Mouse (Mus musculus): ENCODE results near the gene Cabp2. TPM values are rescaled to one million over a fixed set of nuclear protein-coding genes. Genes with fewer than 3 reads are reported as not detected.
"Not testable (repeated sequence)": the region's sequence is repeated elsewhere in the genome, so short reads cannot be mapped to it uniquely, and the experiment has no call there.

Cabp2 gene
- polyA plus RNA-seq, 1 experiment from 2014 or later = not detected

- ATAC-seq = no peak
- Histone ChIP-seq H3K9me3 (ENCODE audit: control insufficient read depth, low read length) (no peaks in the 10 kb centered on the region), H3K27me3 (replicated peaks; ENCODE audit: control insufficient read depth, insufficient read depth, low read length) (no peaks in the 10 kb centered on the region), H3K27ac (ENCODE audit: low read length) (no peak overlapping the region), H3K36me3 (ENCODE audit: control insufficient read depth, insufficient read depth) (peaks cover 16% of the 10 kb centered on the region), H3K9ac (replicated peaks; ENCODE audit: low read depth, low read length) (no peak overlapping the region), H3K4me3 (replicated peaks; ENCODE audit: low read length) (no peak overlapping the region), H3K4me2 (ENCODE audit: low read length) (no peak overlapping the region), H3K4me1 (replicated peaks; ENCODE audit: control insufficient read depth, insufficient read depth, low read length) (peaks cover 11% of the 10 kb centered on the region)
- WGBS = 93% methylated on average over 5 of the region's 5 CpGs
Measured at GRCm38 (mm10) chr19:4131075-4131474, 49.7 kb downstream of the Cabp2 start.

- no peak for ATAC-seq
- Histone ChIP-seq H3K9me3 (ENCODE audit: control insufficient read depth, low read length) (no peaks in the 10 kb centered on the region), H3K4me1 (replicated peaks; ENCODE audit: control insufficient read depth, insufficient read depth, low read length) (peaks cover 5% of the 10 kb centered on the region), H3K27ac (ENCODE audit: low read length) (no peak overlapping the region), H3K36me3 (ENCODE audit: control insufficient read depth, insufficient read depth) (peaks cover 16% of the 10 kb centered on the region), H3K4me3 (replicated peaks; ENCODE audit: low read length) (no peak overlapping the region), H3K9ac (replicated peaks; ENCODE audit: low read depth, low read length) (no peak overlapping the region), H3K27me3 (replicated peaks; ENCODE audit: control insufficient read depth, insufficient read depth, low read length) (no peaks in the 10 kb centered on the region), H3K4me2 (ENCODE audit: low read length) (no peak overlapping the region)
- 97% methylated on average over 2 of the region's 2 CpGs for WGBS
Measured at GRCm38 (mm10) chr19:4131768-4132167, 50.4 kb downstream of the Cabp2 start.

GRCm38 (mm10) chr19:4134354-4134753, 53.0 kb downstream of the Cabp2 start:
- Histone ChIP-seq H3K4me1 (replicated peaks; ENCODE audit: control insufficient read depth, insufficient read depth, low read length) (no peaks in the 10 kb centered on the region), H3K36me3 (ENCODE audit: control insufficient read depth, insufficient read depth) (peaks cover 11% of the 10 kb centered on the region), H3K9me3 (ENCODE audit: control insufficient read depth, low read length) (no peaks in the 10 kb centered on the region), H3K9ac (replicated peaks; ENCODE audit: low read depth, low read length) (no peak overlapping the region), H3K4me2 (ENCODE audit: low read length) (no peak overlapping the region), H3K4me3 (replicated peaks; ENCODE audit: low read length) (no peak overlapping the region), H3K27me3 (replicated peaks; ENCODE audit: control insufficient read depth, insufficient read depth, low read length) (no peaks in the 10 kb centered on the region), H3K27ac (ENCODE audit: low read length) (no peak overlapping the region)
- 94% methylated on average over 4 of the region's 4 CpGs for WGBS
- no peak for ATAC-seq

GRCm38 (mm10) chr19:4135229-4135962, 54.0 kb downstream of the Cabp2 start:
- WGBS = 89% methylated on average over 6 of the region's 6 CpGs
- H3K4me1 ChIP-seq (replicated peaks; ENCODE audit: control insufficient read depth, insufficient read depth, low read length); H3K4me3 ChIP-seq (replicated peaks; ENCODE audit: low read length); H3K4me2 ChIP-seq (ENCODE audit: low read length); H3K9me3 ChIP-seq (ENCODE audit: control insufficient read depth, low read length); ATAC-seq; H3K27me3 ChIP-seq (replicated peaks; ENCODE audit: control insufficient read depth, insufficient read depth, low read length); H3K27ac ChIP-seq (ENCODE audit: low read length); H3K9ac ChIP-seq (replicated peaks; ENCODE audit: low read depth, low read length): not testable (repeated sequence)
- H3K36me3 ChIP-seq (ENCODE audit: control insufficient read depth, insufficient read depth) = peaks cover 10% of the 10 kb centered on the region

- not testable (repeated sequence) for H3K27ac ChIP-seq (ENCODE audit: low read length); H3K9me3 ChIP-seq (ENCODE audit: control insufficient read depth, low read length); H3K4me1 ChIP-seq (replicated peaks; ENCODE audit: control insufficient read depth, insufficient read depth, low read length); H3K9ac ChIP-seq (replicated peaks; ENCODE audit: low read depth, low read length); H3K27me3 ChIP-seq (replicated peaks; ENCODE audit: control insufficient read depth, insufficient read depth, low read length); ATAC-seq; H3K4me2 ChIP-seq (ENCODE audit: low read length); H3K4me3 ChIP-seq (replicated peaks; ENCODE audit: low read length)
- H3K36me3 ChIP-seq (ENCODE audit: control insufficient read depth, insufficient read depth) = peaks cover 10% of the 10 kb centered on the region
- 18% methylated on average over 8 of the region's 8 CpGs for WGBS
Measured at GRCm38 (mm10) chr19:4135963-4136345, 54.6 kb downstream of the Cabp2 start.

GRCm38 (mm10) chr19:4136463-4136862, 55.1 kb downstream of the Cabp2 start:
- H3K4me3 ChIP-seq (replicated peaks; ENCODE audit: low read length) = no peak overlapping the region
- WGBS = 76% methylated on average over 5 of the region's 5 CpGs
- ATAC-seq = no peak
- no peaks in the 10 kb centered on the region for H3K27me3 ChIP-seq (replicated peaks; ENCODE audit: control insufficient read depth, insufficient read depth, low read length)
- no peaks in the 10 kb centered on the region for H3K9me3 ChIP-seq (ENCODE audit: control insufficient read depth, low read length)
- H3K27ac ChIP-seq (ENCODE audit: low read length) = no peak overlapping the region
- H3K36me3 ChIP-seq (ENCODE audit: control insufficient read depth, insufficient read depth) = peaks cover 8% of the 10 kb centered on the region
- H3K4me1 ChIP-seq (replicated peaks; ENCODE audit: control insufficient read depth, insufficient read depth, low read length) = no peaks in the 10 kb centered on the region
- no peak overlapping the region for H3K9ac ChIP-seq (replicated peaks; ENCODE audit: low read depth, low read length)
- H3K4me2 ChIP-seq (ENCODE audit: low read length) = no peak overlapping the region

Other genes starting within 250 kb of the Cabp2 start
- gene Chka, start 229.8 kb upstream of the Cabp2 start, polyA plus RNA-seq (2015; fragmentation: Nextera tagmentation; extraction: Ambion mirVana) = 57.5 and 66.7 TPM in 2 replicates
- 9.0 and 11.2 TPM in 2 replicates for gene Tcirg1, start 174.4 kb upstream of the Cabp2 start, polyA plus RNA-seq (2015; fragmentation: Nextera tagmentation; extraction: Ambion mirVana)
- 186 and 207 TPM in 2 replicates for gene Ndufs8, start 168.8 kb upstream of the Cabp2 start, polyA plus RNA-seq (2015; fragmentation: Nextera tagmentation; extraction: Ambion mirVana)
- gene Aldh3b1, start 151.8 kb upstream of the Cabp2 start, polyA plus RNA-seq (2015; fragmentation: Nextera tagmentation; extraction: Ambion mirVana) = 1.2 and 1.4 TPM in 2 replicates
- gene Unc93b1, start 146.4 kb upstream of the Cabp2 start, polyA plus RNA-seq (2015; fragmentation: Nextera tagmentation; extraction: Ambion mirVana) = 7.7 TPM in 2 replicates
- not detected in 2 replicates for gene Aldh3b3, start 122.9 kb upstream of the Cabp2 start, polyA plus RNA-seq (2015; fragmentation: Nextera tagmentation; extraction: Ambion mirVana)
- 0.30 and 1.1 TPM in 2 replicates for gene Aldh3b2, start 109.2 kb upstream of the Cabp2 start, polyA plus RNA-seq (2015; fragmentation: Nextera tagmentation; extraction: Ambion mirVana)
- 1.5 and 1.7 TPM in 2 replicates for gene Acy3, start 95.0 kb upstream of the Cabp2 start, polyA plus RNA-seq (2015; fragmentation: Nextera tagmentation; extraction: Ambion mirVana)
- not detected in 2 replicates for gene Tbx10, start 88.8 kb upstream of the Cabp2 start, polyA plus RNA-seq (2015; fragmentation: Nextera tagmentation; extraction: Ambion mirVana)
- 34.0 and 42.1 TPM in 2 replicates for gene Nudt8, start 81.0 kb upstream of the Cabp2 start, polyA plus RNA-seq (2015; fragmentation: Nextera tagmentation; extraction: Ambion mirVana)
- gene Gm49405, start 81.0 kb upstream of the Cabp2 start, polyA plus RNA-seq (2015; fragmentation: Nextera tagmentation; extraction: Ambion mirVana) = 6.6 and 9.6 TPM in 2 replicates
- 8.8 and 13.2 TPM in 2 replicates for gene Doc2g, start 78.3 kb upstream of the Cabp2 start, polyA plus RNA-seq (2015; fragmentation: Nextera tagmentation; extraction: Ambion mirVana)
- gene Ndufv1, start 68.8 kb upstream of the Cabp2 start, polyA plus RNA-seq (2015; fragmentation: Nextera tagmentation; extraction: Ambion mirVana) = 221 and 239 TPM in 2 replicates
- gene Gstp1, start 43.6 kb upstream of the Cabp2 start, polyA plus RNA-seq (2015; fragmentation: Nextera tagmentation; extraction: Ambion mirVana) = 402 and 460 TPM in 2 replicates
- 1.1 and 4.1 TPM in 2 replicates for gene Gstp2, start 35.6 kb upstream of the Cabp2 start, polyA plus RNA-seq (2015; fragmentation: Nextera tagmentation; extraction: Ambion mirVana)
- not detected in 2 replicates for gene Gstp3, start 22.0 kb upstream of the Cabp2 start, polyA plus RNA-seq (2015; fragmentation: Nextera tagmentation; extraction: Ambion mirVana)
- gene Cdk2ap2, start 15.6 kb downstream of the Cabp2 start, polyA plus RNA-seq (2015; fragmentation: Nextera tagmentation; extraction: Ambion mirVana) = 76.6 and 80.3 TPM in 2 replicates
- gene Pitpnm1, start 18.4 kb downstream of the Cabp2 start, polyA plus RNA-seq (2015; fragmentation: Nextera tagmentation; extraction: Ambion mirVana) = 49.6 and 75.5 TPM in 2 replicates
- gene Aip, start 44.3 kb downstream of the Cabp2 start, polyA plus RNA-seq (2015; fragmentation: Nextera tagmentation; extraction: Ambion mirVana) = 91.4 and 91.6 TPM in 2 replicates
- gene Gpr152, start 58.2 kb downstream of the Cabp2 start, polyA plus RNA-seq (2015; fragmentation: Nextera tagmentation; extraction: Ambion mirVana) = not detected in 2 replicates
- gene Cabp4, start 62.5 kb downstream of the Cabp2 start, polyA plus RNA-seq (2015; fragmentation: Nextera tagmentation; extraction: Ambion mirVana) = 0.22 TPM in 1 of 2 replicates, not detected in the other
- gene Coro1b, start 67.0 kb downstream of the Cabp2 start, polyA plus RNA-seq (2015; fragmentation: Nextera tagmentation; extraction: Ambion mirVana) = 143 and 145 TPM in 2 replicates
- 0.39 TPM in 1 of 2 replicates, not detected in the other for gene Ptprcap, start 72.0 kb downstream of the Cabp2 start, polyA plus RNA-seq (2015; fragmentation: Nextera tagmentation; extraction: Ambion mirVana)
- 52.6 and 59.8 TPM in 2 replicates for gene Rps6kb2, start 81.8 kb downstream of the Cabp2 start, polyA plus RNA-seq (2015; fragmentation: Nextera tagmentation; extraction: Ambion mirVana)
- 2.8 and 4.1 TPM in 2 replicates for gene Carns1, start 93.9 kb downstream of the Cabp2 start, polyA plus RNA-seq (2015; fragmentation: Nextera tagmentation; extraction: Ambion mirVana)
- gene Tbc1d10c, start 109.7 kb downstream of the Cabp2 start, polyA plus RNA-seq (2015; fragmentation: Nextera tagmentation; extraction: Ambion mirVana) = 0.29 and 0.42 TPM in 2 replicates
- gene Ppp1ca, start 110.5 kb downstream of the Cabp2 start, polyA plus RNA-seq (2015; fragmentation: Nextera tagmentation; extraction: Ambion mirVana) = 551 and 574 TPM in 2 replicates
- 22.6 and 26.1 TPM in 2 replicates for gene Rad9a, start 120.1 kb downstream of the Cabp2 start, polyA plus RNA-seq (2015; fragmentation: Nextera tagmentation; extraction: Ambion mirVana)
- 0.40 and 0.49 TPM in 2 replicates for gene Clcf1, start 132.7 kb downstream of the Cabp2 start, polyA plus RNA-seq (2015; fragmentation: Nextera tagmentation; extraction: Ambion mirVana)
- gene AC109138.7, start 132.8 kb downstream of the Cabp2 start, polyA plus RNA-seq (2015; fragmentation: Nextera tagmentation; extraction: Ambion mirVana) = not detected in 2 replicates
- 19.6 and 21.9 TPM in 2 replicates for gene Pold4, start 150.3 kb downstream of the Cabp2 start, polyA plus RNA-seq (2015; fragmentation: Nextera tagmentation; extraction: Ambion mirVana)
- 7.2 and 11.8 TPM in 2 replicates for gene Ssh3, start 187.6 kb downstream of the Cabp2 start, polyA plus RNA-seq (2015; fragmentation: Nextera tagmentation; extraction: Ambion mirVana)
- 24.0 and 38.6 TPM in 2 replicates for gene Ankrd13d, start 201.6 kb downstream of the Cabp2 start, polyA plus RNA-seq (2015; fragmentation: Nextera tagmentation; extraction: Ambion mirVana)
- gene Grk2, start 224.6 kb downstream of the Cabp2 start, polyA plus RNA-seq (2015; fragmentation: Nextera tagmentation; extraction: Ambion mirVana) = 20.6 and 28.1 TPM in 2 replicates